Mouse (Mus musculus) small intestine, adult 2 months (tissue): ENCODE data around the gene Ghrhr.

ENCODE experiments used
- CTCF ChIP-seq: fragments of 200-500 bp; IDR thresholded peaks from 2 replicates; pipeline ENCODE4 v1.5.1; 2012; ENCODE audit warnings: low read depth, mild to moderate bottlenecking, control low read depth, inconsistent platforms, low read length, moderate library complexity, mixed read lengths; ENCODE audit not compliant: insufficient replicate concordance, insufficient read length; ENCODE audit errors: extremely low read depth
- POLR2A ChIP-seq: fragments of 200-500 bp; IDR thresholded peaks from 2 replicates; pipeline ENCODE4 v1.6.1; 2012; ENCODE audit warnings: low read depth, mild to moderate bottlenecking, control low read depth, inconsistent platforms, low read length, moderate library complexity

GRCm38 (mm10) chr6:55327326-55327725, 48.8 kb upstream of the Ghrhr start:
- TF ChIP-seq POLR2A, result no peak
- TF ChIP-seq CTCF, result no peak
